Mouse (Mus musculus) forebrain, embryonic 14.5 days (tissue): Measurements from ENCODE around the gene Slc15a4. TPM values are rescaled to one million over a fixed set of nuclear protein-coding genes. Genes with fewer than 3 reads are reported as not detected.

Experiments
- ATAC-seq: fragments of 200-750 bp; cut with Nextera tagmentation; 2 replicates; pipeline ENCODE4 v1.8.0; 2017; ENCODE audit warnings: mild to moderate bottlenecking, moderate library complexity
- DNase-seq: peaks from one replicate; pipeline ENCODE4 v3.0.0-alpha.2; 2015; ENCODE audit warnings: low spot score
- H3K27ac ChIP-seq: fragments of 300-500 bp; sonication (generic); 2 replicates; pipeline ENCODE4 v1.5.1; 2014; ENCODE audit warnings: low read depth, mild to moderate bottlenecking, control low read depth, low read length, moderate library complexity
- H3K27me3 ChIP-seq: fragments of 300-500 bp; sonication (generic); replicated peaks from 2 replicates; pipeline ENCODE4 v1.6.1; 2014; ENCODE audit warnings: low read length, control low read depth, mixed read lengths; ENCODE audit not compliant: control insufficient read depth, insufficient read depth
- H3K36me3 ChIP-seq: fragments of 300-500 bp; sonication (generic); 2 replicates; pipeline ENCODE4 v1.6.1; 2014; ENCODE audit warnings: low read length, control low read depth; ENCODE audit not compliant: control insufficient read depth, insufficient read depth
- H3K4me1 ChIP-seq: fragments of 300-500 bp; sonication (generic); 2 replicates; pipeline ENCODE4 v1.6.1; 2014; ENCODE audit warnings: antibody characterized with exemption, low read length, control low read depth; ENCODE audit not compliant: control insufficient read depth, insufficient read depth
- H3K4me2 ChIP-seq: fragments of 300-500 bp; sonication (generic); 2 replicates; pipeline ENCODE4 v1.6.1; 2014; ENCODE audit warnings: mild to moderate bottlenecking, control low read depth, low read length
- H3K4me3 ChIP-seq: fragments of 300-500 bp; sonication (generic); 2 replicates; pipeline ENCODE4 v1.5.1; 2014; ENCODE audit warnings: low read depth, low read length, control low read depth
- H3K9ac ChIP-seq: fragments of 300-500 bp; sonication (generic); 2 replicates; pipeline ENCODE4 v1.6.1; 2014; ENCODE audit warnings: mild to moderate bottlenecking, low read length, control low read depth, moderate library complexity
- H3K9me3 ChIP-seq: fragments of 300-500 bp; sonication (generic); replicated peaks from 2 replicates; pipeline ENCODE4 v1.6.1; 2016; ENCODE audit warnings: low read length, control low read depth, mixed read lengths; ENCODE audit not compliant: control insufficient read depth
- WGBS: fragments of 180-500 bp; shearing (Covaris S2); extraction: QIAGEN DNeasy Blood & Tissue Kit; methylation state at CpG from one replicate; pipeline ENCODE4 v1.1.7; 2014; 5-methylcytosine and 5-hydroxymethylcytosine counted together
- polyA plus RNA-seq: library from polyadenylated mRNA; unstranded; fragments of >200 nt; fragmentation: Nextera tagmentation; extraction: Ambion mirVana; gene quantifications from 2 replicates; pipeline ENCODE4 v1.2.1, GENCODE M21; 2014

Slc15a4 gene
- polyA plus RNA-seq, 1 experiment from 2014 or later: 18.2 TPM

DNA sequence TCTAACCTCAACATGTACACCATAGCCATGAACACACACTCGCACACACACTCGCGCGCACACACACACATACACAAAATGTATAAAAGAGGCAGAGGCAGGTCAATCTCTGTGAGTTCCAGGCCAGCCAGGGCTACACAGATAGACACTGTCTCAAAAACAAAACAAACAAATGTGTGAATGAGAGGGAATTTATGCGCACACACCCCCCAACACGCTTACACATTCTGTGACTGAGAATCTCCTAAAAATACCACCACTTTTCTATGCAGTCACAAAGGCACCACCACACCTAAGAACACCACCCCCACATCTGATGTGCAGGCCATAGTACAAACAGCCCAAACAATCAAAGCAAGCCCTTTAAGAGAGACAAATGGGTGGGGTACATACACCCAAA lies 20.3 kb downstream of the Slc15a4 start:
- Histone ChIP-seq H3K27me3 (no peaks in the 10 kb centered on the region), H3K36me3 (peaks cover 14% of the 10 kb centered on the region), H3K9ac (no peak overlapping the region), H3K4me3 (no peak overlapping the region), H3K9me3 (no peaks in the 10 kb centered on the region), H3K4me1 (peaks cover 23% of the 10 kb centered on the region), H3K4me2 (no peak overlapping the region), H3K27ac (no peak overlapping the region)
- ATAC-seq (no peak), DNase-seq (no peak)
- WGBS: 97% methylated on average over 6 of the region's 6 CpGs

- Histone ChIP-seq H3K27ac (no peak overlapping the region), H3K9me3 (no peaks in the 10 kb centered on the region), H3K4me3 (no peak overlapping the region), H3K9ac (no peak overlapping the region), H3K4me1 (peaks cover 23% of the 10 kb centered on the region), H3K36me3 (peaks cover 15% of the 10 kb centered on the region), H3K27me3 (no peaks in the 10 kb centered on the region), H3K4me2 (no peak overlapping the region)
- WGBS: 92% methylated on average over 1 of the region's 1 CpGs
- DNase-seq (no peak), ATAC-seq (no peak)
Observed at GRCm38 (mm10) chr5:127611881-127612280, 20.8 kb downstream of the Slc15a4 start.

GRCm38 (mm10) chr5:127610787-127611509 lies 21.7 kb downstream of the Slc15a4 start:
- no peak overlapping the region for H3K27ac ChIP-seq
- no peaks in the 10 kb centered on the region for H3K9me3 ChIP-seq
- 83% methylated on average over 6 of the region's 6 CpGs for WGBS
- no peak for ATAC-seq
- DNase-seq: peak; percentile 30
- H3K4me3 ChIP-seq: no peak overlapping the region
- H3K9ac ChIP-seq: no peak overlapping the region
- no peaks in the 10 kb centered on the region for H3K27me3 ChIP-seq
- H3K4me2 ChIP-seq: no peak overlapping the region
- peaks cover 20% of the 10 kb centered on the region for H3K36me3 ChIP-seq
- peaks cover 19% of the 10 kb centered on the region for H3K4me1 ChIP-seq

GRCm38 (mm10) chr5:127609191-127609714 lies 23.4 kb downstream of the Slc15a4 start:
- Histone ChIP-seq H3K27ac (no peak overlapping the region), H3K9ac (no peak overlapping the region), H3K36me3 (peaks cover 29% of the 10 kb centered on the region), H3K4me3 (no peak overlapping the region), H3K4me2 (no peak overlapping the region), H3K9me3 (no peaks in the 10 kb centered on the region), H3K27me3 (no peaks in the 10 kb centered on the region), H3K4me1 (0 out of 2 replicates have a peak, but pooled peaks cover 3% of the 10 kb centered on the region)
- 87% methylated on average over 7 of the region's 7 CpGs for WGBS
- DNase-seq (no peak), ATAC-seq (no peak)

- Histone ChIP-seq H3K36me3 (peaks cover 47% of the 10 kb centered on the region), H3K27ac (no peak overlapping the region), H3K9me3 (no peaks in the 10 kb centered on the region), H3K27me3 (no peaks in the 10 kb centered on the region), H3K4me2 (no peak overlapping the region), H3K4me1 (0 out of 2 replicates have a peak, but pooled peaks cover 3% of the 10 kb centered on the region), H3K4me3 (no peak overlapping the region), H3K9ac (no peak overlapping the region)
- WGBS: 87% methylated on average over 2 of the region's 2 CpGs
- ATAC-seq: no peak
- DNase-seq: no peak
Observed at GRCm38 (mm10) chr5:127607507-127607906, 25.2 kb downstream of the Slc15a4 start.

DNA sequence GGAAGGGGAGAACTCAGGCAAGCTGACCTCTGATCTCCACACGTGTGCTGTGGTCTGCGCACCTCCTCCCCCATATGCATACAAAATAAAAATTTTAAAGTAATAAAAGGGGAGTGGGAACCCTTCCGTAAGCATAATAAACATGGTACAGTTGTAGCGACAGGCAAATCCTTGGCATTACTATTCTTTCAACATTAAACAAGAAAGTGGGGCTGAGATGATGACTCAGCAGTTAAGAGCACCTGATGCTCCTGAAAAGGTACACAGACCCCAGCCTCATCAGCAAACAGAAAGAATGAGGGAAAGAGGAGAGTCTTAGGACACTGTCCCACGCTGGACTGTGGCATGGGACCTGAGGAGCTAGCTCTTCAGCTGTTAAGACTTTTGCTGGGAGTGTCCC lies 29.7 kb downstream of the Slc15a4 start:
- ATAC-seq (no peak), DNase-seq (no peak)
- H3K9me3 ChIP-seq: no peaks in the 10 kb centered on the region
- H3K27ac ChIP-seq: no peak overlapping the region
- 90% methylated on average over 5 of the region's 5 CpGs for WGBS
- no peak overlapping the region for H3K4me2 ChIP-seq
- no peak overlapping the region for H3K9ac ChIP-seq
- peaks cover 82% of the 10 kb centered on the region for H3K36me3 ChIP-seq
- no peaks in the 10 kb centered on the region for H3K27me3 ChIP-seq
- no peaks in the 10 kb centered on the region for H3K4me1 ChIP-seq
- H3K4me3 ChIP-seq: no peak overlapping the region

- H3K36me3 ChIP-seq: peaks cover 97% of the 10 kb centered on the region
- H3K4me1 ChIP-seq: no peaks in the 10 kb centered on the region
- DNase-seq (no peak), ATAC-seq (no peak)
- H3K4me3 ChIP-seq: no peak overlapping the region
- 96% methylated on average over 7 of the region's 7 CpGs for WGBS
- H3K4me2 ChIP-seq: no peak overlapping the region
- H3K9me3 ChIP-seq: no peaks in the 10 kb centered on the region
- no peaks in the 10 kb centered on the region for H3K27me3 ChIP-seq
- H3K9ac ChIP-seq: no peak overlapping the region
- H3K27ac ChIP-seq: no peak overlapping the region
Observed at GRCm38 (mm10) chr5:127596862-127597261, 35.8 kb downstream of the Slc15a4 start.

- no peaks in the 10 kb centered on the region for H3K4me1 ChIP-seq
- H3K27ac ChIP-seq: no peak overlapping the region
- WGBS: 87% methylated on average over 3 of the region's 3 CpGs
- H3K9ac ChIP-seq: no peak overlapping the region
- peaks cover 88% of the 10 kb centered on the region for H3K36me3 ChIP-seq
- no peak overlapping the region for H3K4me2 ChIP-seq
- H3K4me3 ChIP-seq: no peak overlapping the region
- no peaks in the 10 kb centered on the region for H3K27me3 ChIP-seq
- no peaks in the 10 kb centered on the region for H3K9me3 ChIP-seq
- no peak for ATAC-seq
- no peak for DNase-seq
Observed at GRCm38 (mm10) chr5:127595676-127596075, 37.0 kb downstream of the Slc15a4 start.

DNA sequence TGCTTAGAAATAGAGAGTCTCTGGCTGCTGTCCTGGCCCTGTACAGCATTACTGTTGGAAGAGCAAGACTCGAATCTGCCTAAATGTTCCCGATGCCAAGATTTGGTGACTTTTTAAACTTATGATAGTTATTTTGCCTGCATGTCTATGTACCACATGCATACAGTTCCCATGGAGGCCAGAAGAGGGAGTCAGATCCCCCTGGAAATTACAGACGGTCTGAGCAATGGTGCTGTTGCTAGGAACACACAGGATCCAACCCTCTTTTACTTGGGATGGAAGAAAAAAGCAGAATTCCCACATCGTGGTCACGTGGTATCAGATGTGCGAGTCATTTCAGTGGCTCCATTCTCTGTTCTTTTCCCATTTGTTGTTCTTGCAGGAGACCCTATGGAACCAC lies 39.8 kb downstream of the Slc15a4 start:
- H3K4me3 ChIP-seq: no peak overlapping the region
- no peak overlapping the region for H3K27ac ChIP-seq
- peaks cover 61% of the 10 kb centered on the region for H3K36me3 ChIP-seq
- no peaks in the 10 kb centered on the region for H3K4me1 ChIP-seq
- peak; percentile 52 for DNase-seq
- H3K9me3 ChIP-seq: no peaks in the 10 kb centered on the region
- H3K4me2 ChIP-seq: no peak overlapping the region
- no peak overlapping the region for H3K9ac ChIP-seq
- ATAC-seq: no peak
- no peaks in the 10 kb centered on the region for H3K27me3 ChIP-seq
- WGBS: 82% methylated on average over 6 of the region's 6 CpGs
